Mouse (Mus musculus): ENCODE measurements at regions not wholly inside any gene's neighbourhood (a gene's known extent, or its start where the extent isn't known, plus 50 kb on each side); places are given as distances from the start of the nearest gene placed in this dataset.
A peak's percentile ranks its signal among the peaks of the same experiment; 100 is the strongest.
"Not testable (repeated sequence)": the region's sequence is repeated elsewhere in the genome, so short reads cannot be mapped to it uniquely, and the experiment has no call there.

GRCm38 (mm10) chr12:21784403-21784802 is 367.0 kb upstream of the Ywhaq start:
- not testable (repeated sequence) for H3K9ac ChIP-seq; H3K27ac ChIP-seq (replicated peaks); H3K36me3 ChIP-seq; H3K4me1 ChIP-seq (replicated peaks); H3K9me3 ChIP-seq; H3K27me3 ChIP-seq
- H3K4me2 ChIP-seq = peak overlapping the region; percentile 50
- H3K4me3 ChIP-seq = peak overlapping the region; percentile 41
- 2% methylated on average over 37 of the region's 39 CpGs for WGBS
- ATAC-seq (ENCODE audit: low FRiP score, low read depth) = peak; percentile 92; the same call in 1 of the 2 replicates

- H3K27ac ChIP-seq (replicated peaks); H3K27me3 ChIP-seq; H3K9ac ChIP-seq; ATAC-seq (ENCODE audit: low FRiP score, low read depth); H3K36me3 ChIP-seq; H3K4me1 ChIP-seq (replicated peaks); H3K9me3 ChIP-seq: not testable (repeated sequence)
- WGBS = 5% methylated on average over 33 of the region's 45 CpGs
- H3K4me2 ChIP-seq = peak overlapping the region; percentile 21; the same call in 1 of the 2 replicates
- peak overlapping the region; percentile 12; the same call in 1 of the 2 replicates for H3K4me3 ChIP-seq
Observed at GRCm38 (mm10) chr12:21778717-21779116, 361.3 kb upstream of the Ywhaq start.

GRCm38 (mm10) chr12:21778308-21778707 is 360.9 kb upstream of the Ywhaq start:
- not testable (repeated sequence) for H3K27ac ChIP-seq (replicated peaks); H3K4me1 ChIP-seq (replicated peaks); H3K36me3 ChIP-seq; H3K9me3 ChIP-seq; ATAC-seq (ENCODE audit: low FRiP score, low read depth); H3K9ac ChIP-seq; H3K27me3 ChIP-seq
- peak overlapping the region; percentile 12; the same call in 1 of the 2 replicates for H3K4me3 ChIP-seq
- peak overlapping the region; percentile 21; the same call in 1 of the 2 replicates for H3K4me2 ChIP-seq
- 26% methylated on average over 48 of the region's 50 CpGs for WGBS

- not testable (repeated sequence) for ATAC-seq (ENCODE audit: low FRiP score, low read depth); H3K27ac ChIP-seq (replicated peaks); H3K27me3 ChIP-seq; H3K9ac ChIP-seq; H3K4me3 ChIP-seq; H3K4me2 ChIP-seq; H3K36me3 ChIP-seq; H3K9me3 ChIP-seq; H3K4me1 ChIP-seq (replicated peaks)
- 87% methylated on average over 2 of the region's 2 CpGs for WGBS
Observed at GRCm38 (mm10) chr12:21767717-21768116, 350.3 kb upstream of the Ywhaq start.
